Mouse (Mus musculus): Measurements from ENCODE around the gene Rfc5. TPM values are rescaled to one million over a fixed set of nuclear protein-coding genes. Genes with fewer than 3 reads are reported as not detected.
"Not testable (repeated sequence)": the region's sequence is repeated elsewhere in the genome, so short reads cannot be mapped to it uniquely, and the experiment has no call there.

Rfc5 gene
- total RNA-seq (2021): 10 to 100 TPM; 18.0 to 23.5 TPM

DNA sequence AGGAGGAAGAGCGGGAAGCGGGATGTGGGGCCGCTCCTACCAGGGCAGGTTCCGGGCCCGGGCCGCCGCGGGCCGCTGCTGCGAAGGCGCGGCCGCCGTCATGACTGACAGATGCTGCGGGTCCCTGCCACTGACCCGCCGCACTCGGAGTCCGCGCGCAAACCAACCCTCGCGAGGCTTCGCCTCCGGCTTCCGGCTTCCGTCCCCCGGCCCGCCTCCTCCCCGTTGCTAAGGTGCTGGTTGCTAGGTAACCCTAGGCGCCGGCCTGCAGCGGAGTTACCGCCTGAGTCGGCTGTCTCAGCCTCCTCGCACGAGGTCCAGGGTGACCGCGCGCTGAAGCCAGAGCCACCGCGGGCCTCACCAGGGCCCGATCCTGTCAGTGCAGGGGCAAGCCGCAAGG lies at the start of gene Rfc5:
Gene Rfc5, minus strand, starts transcription at position 171 of the 400 bp plus-strand sequence.
- peak; percentile 93 to 98 for DNase-seq (ENCODE audit: extremely low spot score in 1 of 2, low spot score in 2 of 2)
- intact Hi-C loops (cut with DNase I): no loop called here

DNA sequence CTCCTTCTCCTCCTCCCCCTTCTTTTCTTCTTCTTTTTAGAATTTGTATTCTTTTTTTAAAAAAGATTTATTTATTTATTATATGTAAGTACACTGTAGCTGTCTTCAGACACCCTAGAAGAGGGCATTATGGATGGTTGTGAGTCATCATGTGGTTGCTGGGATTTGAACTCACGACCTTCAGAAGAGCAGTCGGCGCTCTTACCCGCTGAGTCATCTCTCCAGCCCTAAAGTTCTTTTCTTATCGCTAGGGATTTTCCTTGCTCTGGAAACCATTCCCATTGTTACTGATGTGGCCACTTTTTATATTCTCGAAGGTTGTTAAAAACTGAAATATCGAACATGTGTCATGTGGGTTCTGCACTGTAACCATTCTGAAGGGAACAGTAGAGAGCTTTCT lies 44.7 kb upstream of the Rfc5 start:
- intact Hi-C loops (cut with DNase I); DNase-seq (ENCODE audit: extremely low spot score in 1 of 2, low spot score in 2 of 2): not testable (repeated sequence)

DNA sequence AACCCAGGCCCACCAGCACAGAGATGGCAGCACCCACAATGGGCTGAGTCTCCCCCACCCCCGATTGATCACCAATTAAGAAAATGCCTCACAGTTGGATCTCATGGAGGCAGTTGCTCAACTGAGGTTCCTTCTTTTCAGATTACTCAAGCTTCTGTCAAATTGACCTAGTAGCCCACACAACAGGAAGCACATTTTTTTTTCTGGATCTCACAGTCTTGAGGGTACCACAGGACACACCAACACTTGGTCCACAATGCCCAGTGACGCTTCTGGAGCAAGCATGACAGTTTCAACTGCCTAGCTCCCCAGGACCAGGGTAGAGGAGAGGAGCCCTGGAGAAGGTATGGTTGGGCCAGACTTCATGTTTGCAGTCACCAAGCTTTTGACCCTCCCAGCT lies 28.6 kb upstream of the Rfc5 start:
- DNase-seq (ENCODE audit: extremely low spot score in 1 of 2, low spot score in 2 of 2): no peak
- intact Hi-C loops (cut with DNase I): loop anchor here (5.0 kb wide), 1 partner anchor 75 kb away; no protein-coding TSS in a partner anchor

DNA sequence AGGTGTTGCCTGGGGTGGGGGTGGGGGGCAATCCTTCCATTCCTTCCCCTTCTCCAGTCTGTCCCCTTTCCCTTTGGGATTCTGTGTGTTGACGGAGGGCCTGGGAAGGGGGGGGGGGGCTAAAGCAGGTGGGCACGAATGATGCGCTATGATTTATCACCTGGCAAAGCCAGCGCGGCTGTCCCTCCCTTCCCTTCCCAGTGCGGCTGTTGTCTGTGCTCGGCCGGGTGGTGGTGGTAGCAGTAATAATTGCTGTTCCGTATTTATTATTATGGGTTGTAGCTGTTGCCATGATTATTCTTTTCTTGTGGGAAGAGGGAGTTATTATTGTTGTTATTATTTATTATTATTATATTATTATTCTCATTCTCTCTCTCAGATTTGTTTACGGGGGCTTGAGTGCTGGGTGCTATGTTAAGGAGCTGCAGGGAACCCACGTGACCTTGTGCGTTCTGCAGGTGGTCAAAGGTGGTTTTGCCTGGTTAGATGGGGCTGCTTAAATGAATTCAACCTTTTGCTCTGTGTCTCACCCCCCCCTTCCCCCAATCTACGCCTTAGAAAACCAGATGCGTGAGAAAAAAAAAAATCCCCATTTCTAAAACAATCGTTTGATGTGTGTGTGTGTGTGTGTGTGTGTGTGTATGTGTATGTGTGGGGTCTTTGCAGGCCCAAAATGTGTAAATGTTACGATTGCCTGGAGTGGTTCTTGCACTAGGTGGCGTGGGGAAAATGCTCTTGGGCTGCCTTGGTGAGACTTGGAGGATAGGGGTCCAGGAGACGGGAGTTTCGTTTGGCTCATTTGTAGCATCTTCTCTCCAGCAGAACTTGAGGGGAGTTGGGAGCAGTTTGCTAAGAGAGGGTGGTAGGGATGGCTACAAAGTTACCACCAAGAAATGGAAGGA lies 26.4 kb upstream of the Rfc5 start:
- intact Hi-C loops (cut with DNase I): loop anchor here (5.0 kb wide), 1 partner anchor 77 kb away; no protein-coding TSS in a partner anchor
- no peak for DNase-seq (ENCODE audit: extremely low spot score in 1 of 2, low spot score in 2 of 2)

GRCm38 (mm10) chr5:117414611-117415010 lies 25.8 kb upstream of the Rfc5 start:
- DNase-seq (ENCODE audit: extremely low spot score in 1 of 2, low spot score in 2 of 2): no peak
- intact Hi-C loops (cut with DNase I): loop anchor here (5.0 kb wide), 1 partner anchor 78 kb away; no protein-coding TSS in a partner anchor

GRCm38 (mm10) chr5:117413507-117414501 lies 25.0 kb upstream of the Rfc5 start, which contains the start of gene Ksr2:
Ksr2 (plus strand) TSS chr5:117414000.
- peak; percentile 54 to 80 for DNase-seq (ENCODE audit: extremely low spot score in 1 of 2, low spot score in 2 of 2)
- intact Hi-C loops (cut with DNase I): no loop called here

DNA sequence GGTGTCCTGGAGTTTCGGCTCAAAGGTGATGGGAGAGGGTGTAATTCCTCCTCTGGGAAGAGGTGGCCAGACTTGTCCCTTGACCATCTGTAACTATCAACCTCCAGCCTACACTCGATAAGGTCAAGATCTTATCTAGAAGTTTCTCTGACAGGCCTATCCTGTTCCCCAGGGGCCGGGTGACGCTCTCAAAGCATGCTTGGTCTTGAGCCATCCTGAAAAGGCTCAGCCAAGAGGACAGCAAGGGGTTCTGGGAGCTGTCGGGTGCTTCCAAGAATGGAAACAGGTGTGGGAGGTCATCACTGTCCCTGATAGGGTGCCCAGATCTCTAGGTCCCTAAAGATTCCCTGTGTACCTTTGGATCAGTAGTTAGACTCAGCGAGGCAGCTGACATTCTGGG lies 20.5 kb upstream of the Rfc5 start:
- intact Hi-C loops (cut with DNase I): no loop called here
- DNase-seq (ENCODE audit: extremely low spot score in 1 of 2, low spot score in 2 of 2): no peak

DNA sequence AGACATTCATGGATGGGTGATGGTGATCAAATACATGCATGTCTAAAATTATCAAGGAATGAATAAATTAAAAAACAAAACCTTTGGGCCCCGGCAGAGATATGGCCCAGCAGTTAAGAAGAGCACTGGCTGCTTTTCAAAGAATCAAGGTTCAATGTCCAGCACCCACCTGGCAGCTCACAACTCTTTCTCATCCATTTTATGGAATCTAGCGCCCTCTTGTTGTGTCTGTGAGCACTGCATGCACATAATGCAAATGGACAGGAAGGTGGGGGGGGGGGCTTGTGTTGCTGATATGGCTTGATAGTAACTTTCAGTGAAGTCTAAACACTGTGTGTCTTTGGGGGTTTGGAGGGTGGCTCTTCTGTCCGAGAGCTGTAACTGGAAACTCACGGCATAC lies 19.4 kb upstream of the Rfc5 start:
- no peak for DNase-seq (ENCODE audit: extremely low spot score in 1 of 2, low spot score in 2 of 2)
- intact Hi-C loops (cut with DNase I): no loop called here

DNA sequence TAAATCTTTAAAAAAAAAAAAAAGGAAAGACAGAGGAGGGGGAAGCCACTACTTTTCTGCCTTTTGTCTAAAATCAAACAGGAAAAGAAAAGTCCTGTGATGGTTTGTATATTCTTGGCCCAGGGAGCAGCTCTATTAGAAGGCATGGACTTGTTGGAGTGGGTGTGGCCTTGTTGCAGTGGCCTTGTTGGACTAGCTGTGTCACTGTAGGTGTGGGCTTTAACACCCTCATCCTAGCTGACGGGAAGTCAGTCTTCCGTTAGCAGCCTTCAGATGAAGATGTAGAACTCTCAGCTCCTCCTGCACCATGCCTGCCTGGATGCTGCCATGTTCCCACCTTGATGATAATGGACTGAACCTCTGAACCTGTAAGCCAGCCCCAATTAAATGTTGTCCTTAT lies 15.8 kb upstream of the Rfc5 start:
- DNase-seq (ENCODE audit: extremely low spot score in 1 of 2, low spot score in 2 of 2); intact Hi-C loops (cut with DNase I): not testable (repeated sequence)

GRCm38 (mm10) chr5:117403609-117404008 lies 14.8 kb upstream of the Rfc5 start:
- DNase-seq (ENCODE audit: extremely low spot score in 1 of 2, low spot score in 2 of 2): no peak
- intact Hi-C loops (cut with DNase I): no loop called here

- DNase-seq (ENCODE audit: extremely low spot score in 1 of 2, low spot score in 2 of 2): no peak
- intact Hi-C loops (cut with DNase I): no loop called here
Observed at GRCm38 (mm10) chr5:117399281-117399680, 10.4 kb upstream of the Rfc5 start.

DNA sequence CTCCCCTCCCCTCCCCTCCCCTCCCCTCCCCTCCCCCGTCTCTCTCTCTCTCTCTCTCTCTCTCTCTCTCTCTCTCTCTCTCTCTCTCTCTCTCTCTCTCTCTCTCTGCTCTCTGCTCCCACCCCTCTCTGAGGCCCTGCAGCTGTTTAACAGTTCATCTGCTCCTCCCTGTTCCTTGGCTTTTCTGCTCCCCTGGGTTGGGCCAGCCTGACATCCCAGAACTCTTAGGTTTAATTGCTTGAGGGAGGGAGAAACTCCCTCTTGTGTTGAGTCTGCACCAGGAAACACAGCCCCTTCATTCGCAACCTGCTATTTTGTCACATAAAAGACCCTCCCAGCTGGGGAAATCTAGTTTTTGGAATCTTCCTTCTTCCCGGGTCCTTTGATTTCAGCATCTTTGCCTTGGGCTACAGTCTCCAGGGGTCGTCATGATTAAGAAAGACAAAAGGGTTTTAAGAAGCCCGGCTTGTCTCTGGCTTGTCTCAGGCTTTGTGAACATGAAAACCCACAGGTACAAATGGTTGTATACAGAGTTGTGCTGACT lies 9.2 kb upstream of the Rfc5 start:
- DNase-seq (ENCODE audit: extremely low spot score in 1 of 2, low spot score in 2 of 2): no peak
- intact Hi-C loops (cut with DNase I): no loop called here

DNA sequence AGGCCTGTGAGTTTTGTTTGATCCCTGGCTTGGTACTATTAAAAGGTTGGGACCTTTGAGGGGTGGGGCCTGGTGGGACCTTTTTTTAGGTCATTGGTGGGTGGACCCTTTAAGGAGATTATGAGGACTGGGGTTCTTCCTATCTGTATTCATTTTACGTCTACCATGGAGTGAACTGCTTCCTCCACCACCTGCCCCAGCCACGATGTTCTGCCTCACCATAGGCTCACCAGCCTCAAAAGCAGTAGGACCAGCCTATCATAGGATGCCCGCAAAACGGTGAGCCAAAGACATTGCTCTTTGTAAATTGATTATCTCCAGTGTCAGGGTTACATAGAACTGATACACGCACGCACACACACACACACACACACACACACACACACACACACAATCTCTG lies 8.5 kb upstream of the Rfc5 start:
- DNase-seq (ENCODE audit: extremely low spot score in 1 of 2, low spot score in 2 of 2): no peak
- intact Hi-C loops (cut with DNase I): no loop called here

- intact Hi-C loops (cut with DNase I): no loop called here
- DNase-seq (ENCODE audit: extremely low spot score in 1 of 2, low spot score in 2 of 2): no peak
Observed at GRCm38 (mm10) chr5:117396596-117397014, 7.8 kb upstream of the Rfc5 start.

DNA sequence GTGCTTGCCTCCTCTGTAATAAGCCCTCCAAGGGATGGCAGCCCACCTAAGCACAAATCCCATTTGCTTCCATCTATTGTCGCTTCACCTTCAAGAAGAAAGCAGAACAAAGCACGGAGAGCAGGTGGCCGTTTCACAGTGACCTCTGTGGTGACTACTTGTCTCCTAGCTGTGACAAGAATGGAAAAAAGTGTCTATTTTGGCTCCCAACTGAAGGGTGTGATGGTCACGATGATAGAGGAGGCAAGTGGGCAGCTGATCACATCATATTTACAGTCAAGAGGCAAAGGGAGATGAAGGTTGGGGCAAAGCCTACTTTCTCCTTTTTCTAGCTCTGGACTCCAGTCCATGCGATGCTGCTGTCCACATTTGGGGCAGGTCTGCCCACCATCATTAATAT lies 7.0 kb upstream of the Rfc5 start:
- intact Hi-C loops (cut with DNase I): no loop called here
- DNase-seq (ENCODE audit: extremely low spot score in 1 of 2, low spot score in 2 of 2): no peak

- intact Hi-C loops (cut with DNase I): no loop called here
- no peak for DNase-seq (ENCODE audit: extremely low spot score in 1 of 2, low spot score in 2 of 2)
Observed at GRCm38 (mm10) chr5:117390895-117391294, 2.0 kb upstream of the Rfc5 start.

- peak in 1 of 2 experiments; percentile 73 for DNase-seq (ENCODE audit: extremely low spot score in 1 of 2, low spot score in 2 of 2)
Observed at GRCm38 (mm10) chr5:117388296-117388751, 523 bp downstream of the Rfc5 start.

DNA sequence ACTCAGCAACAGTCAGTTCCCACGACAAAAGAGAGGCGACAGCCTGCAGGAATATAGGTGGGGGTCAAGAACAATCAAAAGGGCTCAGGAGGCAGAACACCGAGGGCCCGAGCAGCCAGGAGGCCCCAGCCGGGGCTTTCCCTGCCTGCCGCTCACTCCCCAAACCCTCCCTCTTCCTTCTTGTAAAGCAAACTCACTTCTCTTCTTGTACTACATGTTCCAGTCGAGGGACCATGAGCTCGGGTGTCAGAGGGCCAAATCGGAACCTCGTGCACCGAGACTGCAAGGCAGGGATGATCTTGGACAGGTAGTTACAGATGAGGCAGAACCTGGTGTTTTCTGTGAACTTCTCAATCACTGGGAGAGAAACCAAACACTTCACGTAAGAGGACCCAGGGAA lies 5.6 kb downstream of the Rfc5 start:
- intact Hi-C loops (cut with DNase I): no loop called here
- no peak for DNase-seq (ENCODE audit: extremely low spot score in 1 of 2, low spot score in 2 of 2)

More at GRCm38 (mm10) chr5:117388296-117388751, 523 bp downstream of the Rfc5 start:
- intact Hi-C loops (cut with DNase I): no loop called here

- intact Hi-C loops (cut with DNase I): no loop called here
- DNase-seq (ENCODE audit: extremely low spot score in 1 of 2, low spot score in 2 of 2): no peak
Observed at GRCm38 (mm10) chr5:117381785-117382184, 7.1 kb downstream of the Rfc5 start.
